Mouse (Mus musculus) mature B cell (primary cell): ENCODE measurements around the gene Magoh.

Experiments used
- in situ Hi-C: fragments of 300-500 bp; cut with MboI; formaldehyde crosslinking; loops from 2 replicates; pipeline ENCODE4 v1.14.3; 2019

Magoh gene

GRCm38 (mm10) chr4:107879254-107880050 lies at the start of gene Magoh:
Gene Magoh, plus strand, starts transcription at chr4:107879755.
- in situ Hi-C loops = no loop called here

DNA sequence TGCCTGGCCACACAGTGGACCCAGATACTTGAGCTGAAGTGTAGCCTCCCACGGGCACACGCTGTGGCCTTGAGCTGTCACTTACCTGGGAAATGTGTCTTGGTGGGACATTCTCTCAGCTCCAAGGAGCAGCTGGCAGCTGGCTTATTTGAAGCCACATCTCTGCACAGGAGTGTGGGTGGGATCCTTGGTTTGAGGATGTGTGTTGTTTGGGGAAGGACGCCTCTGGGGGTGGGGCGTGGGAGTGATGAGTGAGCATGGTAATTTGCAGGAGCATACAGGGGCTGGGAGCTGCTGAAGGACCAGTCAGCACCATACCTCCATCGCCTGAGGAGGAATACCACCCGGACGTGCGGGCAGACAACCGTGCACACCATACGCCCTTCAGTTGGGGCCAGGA lies 49.4 kb upstream of the Magoh start:
- in situ Hi-C loops = no loop called here

- in situ Hi-C loops = no loop called here
Observed at GRCm38 (mm10) chr4:107830821-107831221, 48.7 kb upstream of the Magoh start.

- in situ Hi-C loops = no loop called here
Observed at GRCm38 (mm10) chr4:107831678-107832077, 47.9 kb upstream of the Magoh start.

DNA sequence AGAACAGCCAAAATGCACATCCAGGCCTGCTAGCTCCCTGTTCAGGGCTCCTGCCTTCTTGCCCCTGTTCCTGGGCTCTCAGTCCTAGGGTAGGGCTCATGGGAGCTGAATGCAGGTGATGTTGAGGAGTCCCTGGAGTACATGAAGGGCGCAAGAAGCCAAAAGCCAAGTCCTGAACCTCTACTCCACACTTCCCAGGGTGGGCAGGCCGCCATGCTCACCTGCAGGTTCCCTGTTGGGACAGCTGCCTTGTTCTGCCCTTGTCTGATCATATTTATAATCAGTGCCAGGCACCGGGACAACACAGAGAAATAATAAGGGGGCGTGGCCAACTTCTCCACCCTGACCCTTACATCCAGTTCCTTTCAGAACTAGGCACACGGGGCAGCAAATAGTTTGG lies 46.0 kb upstream of the Magoh start:
- in situ Hi-C loops = no loop called here

DNA sequence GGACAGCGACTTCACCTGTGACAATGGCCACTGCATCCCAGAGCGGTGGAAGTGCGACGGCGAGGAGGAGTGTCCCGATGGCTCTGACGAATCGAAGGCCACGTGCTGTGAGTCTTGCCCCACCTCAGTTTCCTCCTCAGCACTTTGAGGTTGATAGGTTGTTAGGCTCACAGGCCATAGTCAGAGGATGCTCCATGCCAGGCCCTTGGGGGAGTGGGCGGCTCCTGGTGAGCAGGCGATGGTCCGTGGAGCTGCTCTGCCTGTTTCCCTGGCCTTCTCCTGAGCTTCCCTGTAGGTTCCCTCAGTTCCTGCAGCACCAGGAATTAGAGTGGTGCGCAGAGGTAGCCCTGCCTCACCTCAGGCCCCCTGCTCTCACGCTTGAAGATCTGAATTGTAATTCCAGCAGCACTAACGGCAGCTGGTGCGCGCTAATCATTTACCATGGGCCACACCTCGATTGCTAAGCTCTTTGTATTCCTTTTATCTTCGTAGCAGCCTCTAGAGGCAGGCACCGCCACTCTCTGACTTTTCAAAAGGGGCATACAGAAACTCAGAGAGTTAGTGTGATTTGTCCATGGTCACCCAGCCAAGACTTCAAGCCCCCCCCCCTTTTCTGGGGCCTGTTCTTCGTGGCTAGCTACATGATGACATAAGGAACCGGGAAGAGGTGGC lies 44.8 kb upstream of the Magoh start:
- in situ Hi-C loops = loop anchor here (5.0 kb wide), 1 partner anchor 92 kb away; no protein-coding TSS in a partner anchor

- in situ Hi-C loops = loop anchor here (5.0 kb wide), 1 partner anchor 93 kb away; no protein-coding TSS in a partner anchor
Observed at GRCm38 (mm10) chr4:107835508-107835909, 44.0 kb upstream of the Magoh start.

GRCm38 (mm10) chr4:107836758-107837157 lies 42.8 kb upstream of the Magoh start:
- in situ Hi-C loops = loop anchor here (5.0 kb wide), 1 partner anchor 94 kb away; no protein-coding TSS in a partner anchor

GRCm38 (mm10) chr4:107837910-107838309 lies 41.6 kb upstream of the Magoh start:
- in situ Hi-C loops = loop anchor here (5.0 kb wide), 1 partner anchor 96 kb away; no protein-coding TSS in a partner anchor

DNA sequence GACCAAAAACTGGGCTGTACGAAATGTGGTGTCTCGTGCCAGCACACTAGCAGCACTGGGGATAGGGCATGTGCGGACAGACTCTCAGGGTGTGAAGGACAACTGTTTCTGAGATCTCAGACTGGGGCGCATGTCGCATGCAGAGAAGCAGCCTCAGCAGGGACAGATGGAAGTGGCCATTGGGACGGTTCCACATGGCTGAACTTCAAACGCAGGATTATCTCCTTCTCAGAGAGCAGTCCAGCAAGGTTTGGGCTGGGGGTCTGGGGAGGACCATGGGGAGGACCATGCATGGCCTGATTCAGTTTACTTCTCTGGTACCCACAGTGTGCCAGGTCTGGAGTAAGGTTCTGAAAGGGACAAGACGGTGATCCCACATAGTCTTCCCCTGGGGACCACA lies 35.9 kb upstream of the Magoh start:
- in situ Hi-C loops = no loop called here

DNA sequence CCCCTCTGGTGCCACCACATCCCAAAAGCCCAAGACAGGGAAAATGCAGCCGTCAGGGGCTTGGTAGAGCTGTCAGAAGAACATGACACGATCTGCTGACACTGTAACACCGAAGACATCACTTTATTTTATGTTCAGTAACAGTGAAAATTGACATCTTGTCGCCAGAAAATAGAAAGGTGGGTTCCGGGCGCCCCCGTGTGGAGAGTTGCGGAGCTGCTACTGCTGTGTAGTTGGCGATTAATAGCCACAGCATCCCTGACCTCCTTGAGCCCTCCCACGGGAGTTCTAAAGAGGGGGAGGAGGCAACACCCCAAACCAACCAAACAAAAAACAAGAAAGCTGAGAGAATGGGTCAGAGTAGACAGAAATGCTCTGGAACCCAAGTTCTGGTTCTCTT lies 34.6 kb upstream of the Magoh start:
- in situ Hi-C loops = no loop called here

- in situ Hi-C loops = no loop called here
Observed at GRCm38 (mm10) chr4:107846795-107847194, 32.8 kb upstream of the Magoh start.

- in situ Hi-C loops = no loop called here
Observed at GRCm38 (mm10) chr4:107848546-107848945, 31.0 kb upstream of the Magoh start.

GRCm38 (mm10) chr4:107849621-107850020 lies 29.9 kb upstream of the Magoh start:
- in situ Hi-C loops = no loop called here

DNA sequence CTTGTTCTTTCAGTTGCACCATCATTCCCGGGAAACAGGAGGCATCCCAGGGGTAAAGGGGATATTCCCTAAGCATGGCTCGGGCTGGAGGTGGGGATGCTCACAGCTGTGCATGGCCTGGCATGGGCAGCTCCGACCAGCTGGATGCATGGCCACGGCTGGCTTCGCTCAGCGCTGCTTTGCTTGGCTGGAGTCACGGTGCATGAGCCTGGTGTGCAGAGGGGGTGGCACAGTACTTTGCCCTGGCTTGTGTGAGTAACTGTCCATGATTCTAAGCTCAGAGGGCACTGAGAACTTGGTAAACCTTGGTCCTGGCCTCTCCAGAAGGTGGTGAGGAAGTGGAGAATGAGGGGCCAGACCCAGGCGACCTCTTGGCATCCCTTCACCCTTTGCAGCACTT lies 29.5 kb upstream of the Magoh start:
- in situ Hi-C loops = no loop called here

- in situ Hi-C loops = no loop called here
Observed at GRCm38 (mm10) chr4:107853333-107853732, 26.2 kb upstream of the Magoh start.

GRCm38 (mm10) chr4:107853836-107854235 lies 25.7 kb upstream of the Magoh start:
- in situ Hi-C loops = no loop called here

- in situ Hi-C loops = no loop called here
Observed at GRCm38 (mm10) chr4:107856958-107857686, 22.4 kb upstream of the Magoh start.

GRCm38 (mm10) chr4:107858995-107859394 lies 20.6 kb upstream of the Magoh start:
- in situ Hi-C loops = no loop called here

DNA sequence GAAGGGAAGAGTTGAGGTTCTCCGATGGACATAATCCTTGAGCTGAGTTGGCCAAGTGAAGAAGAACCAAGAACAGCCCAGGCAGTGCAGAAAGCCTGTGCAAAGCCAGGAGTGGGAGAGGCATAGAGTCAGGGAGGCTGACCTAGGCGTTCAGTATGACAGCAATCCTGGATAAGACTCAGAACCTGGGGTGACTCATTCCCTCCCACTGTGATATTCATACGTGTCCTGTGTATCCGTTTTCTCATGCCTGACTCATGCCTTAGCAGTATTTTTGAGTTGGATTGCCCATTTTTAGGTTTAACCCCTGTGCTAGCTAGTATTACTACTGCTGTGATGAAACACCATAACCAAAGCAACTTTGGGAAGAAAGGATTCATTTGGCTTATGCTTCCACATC lies 14.7 kb upstream of the Magoh start:
- in situ Hi-C loops = no loop called here

GRCm38 (mm10) chr4:107881631-107882030 lies 2.1 kb downstream of the Magoh start:
- in situ Hi-C loops = no loop called here

DNA sequence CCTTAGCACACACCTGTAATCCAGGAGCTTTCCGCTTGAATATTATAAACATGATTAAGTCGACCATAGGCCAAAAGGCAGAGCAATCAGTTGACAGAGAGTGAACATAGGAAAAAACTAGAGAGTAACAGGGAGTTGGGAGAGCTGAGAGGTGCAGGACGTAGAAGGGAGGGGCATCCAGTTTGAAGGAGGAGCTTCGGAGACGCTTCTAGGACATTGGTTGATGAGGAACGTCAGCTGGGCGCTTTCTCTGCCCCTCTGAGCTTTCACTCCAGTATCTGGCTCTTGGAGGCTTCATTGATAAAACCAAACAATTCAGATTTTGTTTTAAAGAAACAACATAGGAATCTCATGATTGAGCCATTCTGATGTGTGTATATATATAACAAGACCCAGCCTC lies 6.8 kb downstream of the Magoh start:
- in situ Hi-C loops = no loop called here

GRCm38 (mm10) chr4:107889385-107889730 lies 9.8 kb downstream of the Magoh start:
- in situ Hi-C loops = no loop called here
